Mouse (Mus musculus) lung, adult 2 months (tissue): ENCODE measurements around the gene Gm10770. TPM values are rescaled to one million over a fixed set of nuclear protein-coding genes. Genes with fewer than 3 reads are reported as not detected.
A peak's percentile ranks its signal among the peaks of the same experiment; 100 is the strongest.
"Not testable (repeated sequence)": the region's sequence is repeated elsewhere in the genome, so short reads cannot be mapped to it uniquely, and the experiment has no call there.

Experiments
- DNase-seq: peaks from one replicate; pipeline ENCODE4 v3.0.0; 2022
- H3K4me1 ChIP-seq: fragments of 200-500 bp; 2 replicates; pipeline ENCODE4 v1.6.1; 2011; ENCODE audit warnings: low read length; ENCODE audit not compliant: control insufficient read depth, insufficient read depth
- H3K4me3 ChIP-seq: fragments of 200-500 bp; replicated peaks from 2 replicates; pipeline ENCODE3; 2011; ENCODE audit warnings: low read depth, mild to moderate bottlenecking, control low read depth, low read length; ENCODE audit errors: extremely low read depth
- CTCF ChIP-seq: fragments of 200-500 bp; IDR thresholded peaks from 2 replicates; pipeline ENCODE4 v1.5.1; 2011; ENCODE audit warnings: mild to moderate bottlenecking, low read length, control low read depth; ENCODE audit not compliant: insufficient read depth
- POLR2A ChIP-seq: fragments of 200-500 bp; IDR thresholded peaks from 2 replicates; pipeline ENCODE4 v1.6.1; 2011; ENCODE audit warnings: low read depth, mild to moderate bottlenecking, control low read depth, low read length, borderline replicate concordance; ENCODE audit errors: extremely low read depth
- WGBS: fragments of 180-500 bp; shearing (Covaris S2); methylation state at CpG from one replicate; pipeline ENCODE4 v1.1.7; 2018; 5-methylcytosine and 5-hydroxymethylcytosine counted together
- polyA plus RNA-seq: library from polyadenylated mRNA; depleted of rRNA; stranded (reverse); fragments of >200 nt; gene quantifications from 2 replicates; pipeline ENCODE4 v1.2.3, GENCODE M21; 2012; rRNA removed

Gm10770 gene
- not detected in 2 replicates for polyA plus RNA-seq

GRCm38 (mm10) chr2:150179579-150179978, at the start of gene Gm10770:
Gene Gm10770, minus strand, starts transcription at chr2:150179679.
- not testable (repeated sequence) for H3K4me3 ChIP-seq, H3K4me1 ChIP-seq, DNase-seq
- 73% methylated on average over 4 of the region's 4 CpGs for WGBS

GRCm38 (mm10) chr2:150223263-150223662, 43.8 kb upstream of the Gm10770 start:
- DNase-seq, H3K4me3 ChIP-seq, H3K4me1 ChIP-seq: not testable (repeated sequence)

GRCm38 (mm10) chr2:150218363-150218725, 38.9 kb upstream of the Gm10770 start:
- WGBS: 9% methylated on average over 4 of the region's 4 CpGs

DNA sequence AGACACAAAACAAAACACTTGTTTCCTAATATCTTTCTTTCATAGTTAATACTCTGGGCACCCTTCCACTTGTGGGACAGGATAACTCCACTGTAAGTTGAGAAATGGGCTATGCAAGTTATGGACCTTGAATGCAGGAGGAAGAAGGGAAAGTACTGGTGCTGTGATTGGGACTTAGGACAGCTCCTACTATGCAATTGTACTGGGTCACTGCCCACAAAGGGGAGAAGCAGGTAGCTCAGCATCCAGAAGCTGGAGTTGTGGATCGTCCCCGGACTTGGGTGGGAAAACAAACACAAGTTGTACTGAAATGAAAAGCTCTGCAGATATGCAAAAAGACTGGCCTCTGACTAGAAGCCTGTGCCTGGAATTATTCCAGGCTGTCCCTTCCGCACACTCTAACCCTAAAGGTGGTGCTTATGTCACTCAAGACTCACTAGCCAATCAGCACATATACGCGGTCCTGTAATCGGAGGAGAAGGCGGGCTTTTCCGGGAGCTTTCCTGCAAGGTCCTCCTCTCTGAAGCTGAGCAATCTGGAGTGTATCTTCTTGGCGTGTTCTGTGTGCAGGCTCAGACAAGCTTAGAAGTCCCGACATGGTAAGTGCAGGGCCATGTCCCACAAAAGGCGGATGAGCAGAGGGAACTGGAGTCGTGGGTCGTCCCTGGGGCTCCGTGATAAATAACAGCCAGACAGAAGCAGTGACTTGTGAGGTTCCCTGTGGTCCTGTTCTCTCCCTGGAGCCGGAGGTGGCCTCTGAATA, 38.3 kb upstream of the Gm10770 start, which contains the start of gene Zfp937:
Gene Zfp937, plus strand, starts transcription at position 474 of the 763 bp plus-strand sequence.
- DNase-seq: peak; percentile 59
- WGBS: 0% methylated on average over 15 of the region's 15 CpGs
- H3K4me3 ChIP-seq: peak within 1 kb of the TSS; percentile 56
- not testable (repeated sequence) for H3K4me1 ChIP-seq

More at GRCm38 (mm10) chr2:150218363-150218725, 38.9 kb upstream of the Gm10770 start:
- H3K4me1 ChIP-seq, DNase-seq: not testable (repeated sequence)
- H3K4me3 ChIP-seq: peak overlapping the region; percentile 56

GRCm38 (mm10) chr2:150181570-150181999, 2.1 kb upstream of the Gm10770 start, which contains the start of gene Gm14139:
Gene Gm14139, plus strand, starts transcription at chr2:150181755.
- H3K4me3 ChIP-seq, H3K4me1 ChIP-seq, DNase-seq: not testable (repeated sequence)
- WGBS: 65% methylated on average over 7 of the region's 7 CpGs

DNA sequence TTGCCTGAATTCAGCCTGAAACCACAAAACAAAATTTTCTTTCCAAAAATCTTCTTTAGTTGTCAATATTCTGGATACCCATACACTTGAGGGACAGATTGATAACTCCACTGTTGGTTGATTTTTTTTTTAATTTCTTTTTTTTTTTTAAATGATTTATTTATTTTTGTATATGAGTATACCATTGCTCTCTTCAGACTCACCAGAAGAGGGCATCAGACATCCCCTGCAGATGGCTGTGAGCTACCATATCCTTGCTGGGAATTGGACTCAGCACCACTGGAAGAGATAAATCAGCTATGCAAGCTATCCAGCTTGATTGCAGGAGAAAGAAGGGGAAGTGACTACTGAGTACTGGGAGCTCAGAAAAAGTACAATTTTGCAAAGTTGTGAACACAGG, 1.6 kb upstream of the Gm10770 start:
- not testable (repeated sequence) for H3K4me1 ChIP-seq, H3K4me3 ChIP-seq, DNase-seq

DNA sequence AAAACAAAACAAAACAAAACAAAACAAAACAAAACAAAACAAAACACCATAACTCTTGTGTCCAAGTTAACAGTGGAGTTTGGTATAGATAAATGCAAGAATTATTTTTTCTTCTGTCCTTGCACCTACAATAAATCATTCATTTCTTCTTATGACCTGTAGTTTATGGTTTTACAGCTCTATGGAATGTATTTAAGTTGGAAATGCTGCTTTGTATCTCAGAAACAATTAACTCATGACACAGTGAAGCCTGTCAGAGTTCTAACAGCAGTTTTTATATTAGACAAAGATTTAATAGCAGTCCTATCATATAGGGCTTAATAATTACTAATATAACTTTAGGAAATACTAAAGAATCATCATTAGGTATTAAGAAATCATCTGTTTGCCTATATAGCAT, 5.6 kb downstream of the Gm10770 start:
- no peak for TF ChIP-seq POLR2A
- TF ChIP-seq CTCF: no peak
- H3K4me3 ChIP-seq: no peak overlapping the region
- no peaks in the 10 kb centered on the region for H3K4me1 ChIP-seq
- no peak for DNase-seq

GRCm38 (mm10) chr2:150166703-150167102, 12.8 kb downstream of the Gm10770 start:
- no peaks in the 10 kb centered on the region for H3K4me1 ChIP-seq
- no peak overlapping the region for H3K4me3 ChIP-seq
- TF ChIP-seq CTCF (no peak), POLR2A (no peak)
- no peak for DNase-seq

- Histone ChIP-seq H3K4me3 (peak within 1 kb of the TSS; percentile 76), H3K4me1 (peaks cover 3% of the 10 kb centered on the region; the same call in 1 of the 2 replicates)
- no peak for TF ChIP-seq CTCF
- TF ChIP-seq POLR2A: peak; percentile 53; the same call in 1 of the 2 replicates
- peak; percentile 77 for DNase-seq
- under 1% methylated on average over 13 of the region's 13 CpGs for WGBS
Observed at GRCm38 (mm10) chr2:150136435-150136897, 43.0 kb downstream of the Gm10770 start, which contains the start of gene Zfp120. Gene Zfp120, minus strand, starts transcription at chr2:150136708.

DNA sequence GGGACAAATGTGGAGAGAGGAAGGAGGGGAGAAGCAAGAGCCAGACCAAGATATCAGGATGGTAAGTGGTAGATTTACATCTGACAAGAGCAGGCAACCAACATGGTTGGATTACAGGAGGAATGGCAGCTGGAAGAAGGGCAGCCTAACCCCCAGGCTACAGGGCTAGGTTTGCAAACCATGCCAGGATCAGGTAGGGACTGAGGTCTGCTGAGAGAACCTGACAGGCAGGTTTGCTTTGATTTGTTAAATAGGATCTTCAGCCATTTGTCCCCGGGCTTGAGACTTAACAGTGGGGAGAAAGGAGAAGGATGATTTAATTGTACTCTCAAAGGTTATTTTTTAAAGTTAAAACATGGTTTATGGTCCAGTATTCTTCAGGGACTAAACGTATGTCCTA, 46.7 kb downstream of the Gm10770 start:
- Histone ChIP-seq H3K4me1 (peaks cover 3% of the 10 kb centered on the region; the same call in 1 of the 2 replicates), H3K4me3 (no peak overlapping the region)
- DNase-seq: no peak
- 75% methylated on average over 2 of the region's 2 CpGs for WGBS
- no peak for TF ChIP-seq POLR2A
- TF ChIP-seq CTCF: no peak

GRCm38 (mm10) chr2:150132002-150132401, 47.5 kb downstream of the Gm10770 start:
- 54% methylated on average over 1 of the region's 1 CpGs for WGBS
- not testable (repeated sequence) for DNase-seq, H3K4me1 ChIP-seq, H3K4me3 ChIP-seq

Other genes starting within 250 kb of the Gm10770 start
- 1.9 and 2.3 TPM in 2 replicates for gene Zfp120, start 43.0 kb downstream of the Gm10770 start, polyA plus RNA-seq
- not detected in 2 replicates for gene Gm14139, start 2.1 kb upstream of the Gm10770 start, polyA plus RNA-seq
- 0.25 and 0.59 TPM in 2 replicates for gene Zfp937, start 38.4 kb upstream of the Gm10770 start, polyA plus RNA-seq
- gene Gm21994, start 75.9 kb upstream of the Gm10770 start, polyA plus RNA-seq: 0.11 and 0.17 TPM in 2 replicates
- gene Gm14124, start 77.8 kb upstream of the Gm10770 start, polyA plus RNA-seq: not detected in 2 replicates
- gene Gm10130, start 144.0 kb upstream of the Gm10770 start, polyA plus RNA-seq: not detected in 2 replicates
- gene 3300002I08Rik, start 183.1 kb upstream of the Gm10770 start, polyA plus RNA-seq: 0.91 and 1.2 TPM in 2 replicates